Comparison of ENCODE assay signal across 24 mouse cellular contexts in genomic region chr3:104822413-104822812, GRCm38 (mm10). TPM values are rescaled to one million over a fixed set of nuclear protein-coding genes. Genes with fewer than 3 reads are reported as not detected.
A peak's percentile ranks its signal among the peaks of the same experiment; 100 is the strongest.
DNase-seq lines count a peak whose midpoint lies in the region; ATAC-seq and TF ChIP-seq lines count a peak whose summit lies in the region.
"Had no signal": no experiment of that assay in that cellular context is flagged by ENCODE, and none has a peak within 500 bp of the region (broad histone marks: within the 10 kb centered on the region; RNA-seq: fewer than 3 reads in every experiment).

No protein-coding gene starts in this region.

- in situ Hi-C loops in CH12.LX (cut with MboI; ENCODE audit: low pct_ligation_motif_present, low pct_unique_long_range_greater_than_20kb, low sequenced_read_pairs), result no loop called here

- no peak for TF ChIP-seq POLR2A in CH12.LX (IDR thresholded peaks at IDR 0.05; ENCODE audit: low read depth, low read length)

- no peaks in the 10 kb centered on the region for H3K79me2 ChIP-seq in CH12.LX (replicated peaks; ENCODE audit: control insufficient read depth, extremely low read depth, insufficient read depth, poor library complexity, severe bottlenecking)

- no peak for ATAC-seq in intestine, postnatal 0 days
- ATAC-seq in intestine, embryonic 15.5 days, result no peak
- ATAC-seq: activated CD4-positive, CD25-positive, alpha-beta regulatory T cell, adult 4 months; CD4-positive, CD25-positive, alpha-beta regulatory T cell, adult 4 months; forebrain, embryonic 13.5 days; forebrain, embryonic 15.5 days; forebrain, postnatal 0 days; Patski had no signal

- no peaks in the 10 kb centered on the region for H3K9me3 ChIP-seq in intestine, postnatal 0 days (ENCODE audit: control insufficient read depth)
- no peaks in the 10 kb centered on the region for H3K9me3 ChIP-seq in intestine, embryonic 15.5 days
- H3K9me3 ChIP-seq in CH12.LX (replicated peaks; ENCODE audit: low read length), result no peaks in the 10 kb centered on the region
- H3K9me3 ChIP-seq: embryonic facial prominence, embryonic 10.5 days; embryonic facial prominence, embryonic 12.5 days; forebrain, embryonic 13.5 days; forebrain, embryonic 15.5 days had no signal

- peaks cover 31% of the 10 kb centered on the region for H3K36me3 ChIP-seq in intestine, postnatal 0 days (ENCODE audit: control insufficient read depth, insufficient read depth)
- H3K36me3 ChIP-seq in intestine, embryonic 15.5 days, result peaks cover 10% of the 10 kb centered on the region; the same call in 1 of the 2 replicates
- peaks cover 21 to 44% of the 10 kb centered on the region in 2 experiments for H3K36me3 ChIP-seq in CH12.LX (replicated peaks in 1 of 2; ENCODE audit: control insufficient read depth in 1 of 2, insufficient read depth in 1 of 2, low read length in 1 of 2)
- peaks cover 2% of the 10 kb centered on the region; the same call in 1 of the 2 replicates for H3K36me3 ChIP-seq in splenic B cell, adult 2 months (ENCODE audit: control insufficient read depth, insufficient read depth, low read length, poor library complexity, severe bottlenecking)

- 0 out of 2 replicates have a peak, but pooled peaks have one; percentile 6 for TF ChIP-seq CTCF in intestine, postnatal 0 days (IDR thresholded peaks at IDR 0.05; ENCODE audit: low read depth)
- TF ChIP-seq CTCF in CH12.LX (conservative IDR thresholded peaks at IDR 0.05 in 1 of 2, IDR thresholded peaks at IDR 0.05 in 1 of 2; ENCODE audit: low read depth in 2 of 2, low read length in 2 of 2), result no peak

- 66% methylated on average over 3 of the region's 3 CpGs for WGBS in intestine, postnatal 0 days
- WGBS in intestine, embryonic 15.5 days, result 77% methylated on average over 3 of the region's 3 CpGs

- no peak for TF ChIP-seq EP300 in CH12.LX (IDR thresholded peaks at IDR 0.05; ENCODE audit: low read length)

- no peaks in the 10 kb centered on the region for H3K27me3 ChIP-seq in intestine, postnatal 0 days (replicated peaks; ENCODE audit: control insufficient read depth, insufficient read depth, low read length)
- H3K27me3 ChIP-seq in intestine, embryonic 15.5 days (replicated peaks), result no peaks in the 10 kb centered on the region
- no peaks in the 10 kb centered on the region for H3K27me3 ChIP-seq in CH12.LX (replicated peaks)
- H3K27me3 ChIP-seq in splenic B cell, adult 2 months (ENCODE audit: control insufficient read depth, insufficient read depth, low read length, poor library complexity, severe bottlenecking), result no peaks in the 10 kb centered on the region
- H3K27me3 ChIP-seq: embryonic facial prominence, embryonic 12.5 days; forebrain, embryonic 13.5 days; forebrain, embryonic 15.5 days; Patski had no signal

- peak overlapping the region; percentile 35; the same call in 1 of the 2 replicates for H3K27ac ChIP-seq in intestine, postnatal 0 days (ENCODE audit: low read depth, low read length)
- no peak overlapping the region for H3K27ac ChIP-seq in intestine, embryonic 15.5 days
- H3K27ac ChIP-seq in CH12.LX (ENCODE audit: insufficient read depth, low read depth), result no peak overlapping the region
- H3K27ac ChIP-seq: embryonic facial prominence, embryonic 10.5 days; embryonic facial prominence, embryonic 12.5 days; forebrain, embryonic 13.5 days; forebrain, embryonic 15.5 days had no signal

- H3K4me1 ChIP-seq in intestine, postnatal 0 days (replicated peaks; ENCODE audit: control insufficient read depth, insufficient read depth, low read length), result 0 out of 2 replicates have a peak, but pooled peaks cover 7% of the 10 kb centered on the region
- peaks cover 8% of the 10 kb centered on the region for H3K4me1 ChIP-seq in intestine, embryonic 15.5 days (replicated peaks)
- peaks cover 2 to 41% of the 10 kb centered on the region in 2 experiments; a peak in 2 of 4 replicates for H3K4me1 ChIP-seq in CH12.LX (ENCODE audit: control insufficient read depth in 1 of 2, insufficient read depth in 2 of 2)

- H3K4me2 ChIP-seq in intestine, postnatal 0 days (replicated peaks; ENCODE audit: low read depth), result no peak overlapping the region
- no peak overlapping the region for H3K4me2 ChIP-seq in intestine, embryonic 15.5 days (replicated peaks)
- no peak overlapping the region for H3K4me2 ChIP-seq in CH12.LX (ENCODE audit: insufficient read depth, low read depth, poor library complexity, severe bottlenecking)
- H3K4me2 ChIP-seq: embryonic facial prominence, embryonic 12.5 days; forebrain, embryonic 13.5 days; forebrain, embryonic 15.5 days had no signal

- dilution Hi-C loops in CH12.LX (cut with MboI; ENCODE audit: extremely low pct_ligation_motif_present, extremely low pct_unique_long_range_greater_than_20kb, low sequenced_read_pairs), result no loop called here

- H3K4me3 ChIP-seq in intestine, postnatal 0 days (ENCODE audit: low read depth, low read length), result no peak overlapping the region
- no peak overlapping the region for H3K4me3 ChIP-seq in intestine, embryonic 15.5 days (replicated peaks)
- H3K4me3 ChIP-seq in CH12.LX (replicated peaks in 1 of 3; ENCODE audit: low read depth in 2 of 3, low read length in 2 of 3, poor library complexity in 1 of 3), result no peak overlapping the region
- H3K4me3 ChIP-seq: embryonic facial prominence, embryonic 10.5 days; embryonic facial prominence, embryonic 12.5 days; forebrain, embryonic 13.5 days; forebrain, embryonic 15.5 days had no signal

- peak; percentile 77 for DNase-seq in A20 (ENCODE audit: low read depth, low spot score)
- DNase-seq in CH12.LX (ENCODE audit: extremely low read depth), result peak; percentile 32
- DNase-seq in splenic B cell, adult 2 months (ENCODE audit: low read depth, low spot score), result peak; percentile 29
- DNase-seq in liver, result no peak
- no peak for DNase-seq in adrenal gland, postnatal 10 days
- no peak for DNase-seq in spleen, postnatal 14 days (ENCODE audit: low spot score in 2 of 2)
- DNase-seq: adrenal gland, adult 8-10 months; adrenal gland, postnatal 25 days; B cell, adult 2 months; cerebellum, adult 11 months; cerebellum, adult 18-20 months; cerebellum, adult 8-10 months; cerebellum, postnatal 10 days; cerebellum, postnatal 25 days; forebrain, postnatal 0 days had no signal

- TF ChIP-seq RAD21 in CH12.LX (IDR thresholded peaks at IDR 0.05; ENCODE audit: low read depth, low read length), result no peak

- no peak overlapping the region for H3K9ac ChIP-seq in intestine, postnatal 0 days (ENCODE audit: low read depth, low read length)
- no peak overlapping the region for H3K9ac ChIP-seq in intestine, embryonic 15.5 days
- H3K9ac ChIP-seq in CH12.LX (ENCODE audit: insufficient read depth, low read depth), result no peak overlapping the region
- H3K9ac ChIP-seq: embryonic facial prominence, embryonic 12.5 days; forebrain, embryonic 13.5 days; forebrain, embryonic 15.5 days; forebrain, postnatal 0 days had no signal

TF ChIP-seq in CH12.LX, 34 proteins besides CTCF, POLR2A, EP300 and RAD21:
- TF ChIP-seq BHLHE40 (IDR thresholded peaks at IDR 0.05; ENCODE audit: low read depth, low read length) (peak; percentile 53), CHD2 (IDR thresholded peaks at IDR 0.05; ENCODE audit: low read length) (no peak)

RNA-seq across cellular contexts. Expression of gene Mov10, which starts 4.0 kb away (rescaled TPM):
- 144 and 157 TPM in 2 replicates for polyA plus RNA-seq in intestine, postnatal 0 days (2015; fragmentation: Nextera tagmentation; extraction: Ambion mirVana)
- polyA plus RNA-seq in intestine, embryonic 15.5 days (2015; fragmentation: Nextera tagmentation; extraction: Ambion mirVana), result 129 and 133 TPM in 2 replicates
- 15.2 and 18.4 TPM in 2 replicates for total RNA-seq in CH12.LX (2012; rRNA removed)
- total RNA-seq in CH12.LX (2014; rRNA removed), result 7.2 and 7.9 TPM in 2 replicates
- 28.0 and 31.9 TPM in 2 replicates for polyA plus RNA-seq in CH12.LX (2012; ENCODE audit: insufficient read length, low read depth)
- 10 to 100 TPM; 29.8 to 30.0 TPM for total RNA-seq in adrenal gland, postnatal 10 days (2021)

RNA-seq across cellular contexts. Expression of gene Rhoc, which starts 34.2 kb away (rescaled TPM):
- polyA plus RNA-seq in intestine, postnatal 0 days (2015; fragmentation: Nextera tagmentation; extraction: Ambion mirVana), result 316 and 320 TPM in 2 replicates
- polyA plus RNA-seq in intestine, embryonic 15.5 days (2015; fragmentation: Nextera tagmentation; extraction: Ambion mirVana), result 157 and 162 TPM in 2 replicates
- total RNA-seq in CH12.LX (2012; rRNA removed), result 6.2 and 8.3 TPM in 2 replicates
- total RNA-seq in CH12.LX (2014; rRNA removed), result 1.2 and 1.4 TPM in 2 replicates
- 7.9 and 8.0 TPM in 2 replicates for polyA plus RNA-seq in CH12.LX (2012; ENCODE audit: insufficient read length, low read depth)
- total RNA-seq in adrenal gland, postnatal 10 days (2021), result 100 to 1,000 TPM; 156 to 166 TPM

RNA-seq across cellular contexts. Expression of gene Fam19a3, which starts 40.8 kb away (rescaled TPM):
- polyA plus RNA-seq in intestine, postnatal 0 days (2015; fragmentation: Nextera tagmentation; extraction: Ambion mirVana), result 0.05 and 0.22 TPM in 2 replicates
- 0.08 TPM in 1 of 2 replicates, not detected in the other for polyA plus RNA-seq in intestine, embryonic 15.5 days (2015; fragmentation: Nextera tagmentation; extraction: Ambion mirVana)
- 0.04 and 0.08 TPM in 2 replicates for total RNA-seq in CH12.LX (2012; rRNA removed)
- not detected in 2 replicates for total RNA-seq in CH12.LX (2014; rRNA removed)
- polyA plus RNA-seq in CH12.LX (2012; ENCODE audit: insufficient read length, low read depth), result 0.07 and 0.16 TPM in 2 replicates
- total RNA-seq in adrenal gland, postnatal 10 days (2021), result 1 to 10 TPM in 1 of 2 experiments, under 1 TPM in 1; 0.72 to 1.2 TPM

RNA-seq across cellular contexts. Expression of gene St7l, which starts 41.4 kb away (rescaled TPM):
- 19.9 and 21.9 TPM in 2 replicates for polyA plus RNA-seq in intestine, postnatal 0 days (2015; fragmentation: Nextera tagmentation; extraction: Ambion mirVana)
- 35.9 and 36.8 TPM in 2 replicates for polyA plus RNA-seq in intestine, embryonic 15.5 days (2015; fragmentation: Nextera tagmentation; extraction: Ambion mirVana)
- total RNA-seq in CH12.LX (2012; rRNA removed) (10.3 and 10.4 TPM in 2 replicates), CH12.LX (2014; rRNA removed) (13.1 and 14.1 TPM in 2 replicates)
- polyA plus RNA-seq in CH12.LX (2012; ENCODE audit: insufficient read length, low read depth), result 6.8 and 8.1 TPM in 2 replicates
- total RNA-seq in adrenal gland, postnatal 10 days (2021), result 10 to 100 TPM; 30.5 to 31.0 TPM

RNA-seq across cellular contexts. Expression of gene Ppm1j, which starts 41.6 kb away (rescaled TPM):
- 22.3 and 24.4 TPM in 2 replicates for polyA plus RNA-seq in intestine, postnatal 0 days (2015; fragmentation: Nextera tagmentation; extraction: Ambion mirVana)
- polyA plus RNA-seq in intestine, embryonic 15.5 days (2015; fragmentation: Nextera tagmentation; extraction: Ambion mirVana), result 2.9 and 4.5 TPM in 2 replicates
- total RNA-seq in CH12.LX (2012; rRNA removed) (4.2 and 6.4 TPM in 2 replicates), CH12.LX (2014; rRNA removed) (2.1 and 2.7 TPM in 2 replicates)
- 6.4 and 6.5 TPM in 2 replicates for polyA plus RNA-seq in CH12.LX (2012; ENCODE audit: insufficient read length, low read depth)
- 10 to 100 TPM in 1 of 2 experiments, 1 to 10 TPM in 1; 6.7 to 10.1 TPM for total RNA-seq in adrenal gland, postnatal 10 days (2021)

Comparison
In these comparisons a context has a peak if more than half of its experiments do, and no peak if none do; other contexts are left out.
1. DNase-seq: peak in A20 (single experiment), CH12.LX (single experiment) and splenic B cell, adult 2 months (single experiment); none in liver (single experiment), adrenal gland, postnatal 10 days (single experiment) and spleen, postnatal 14 days (0 of 2).
2. RNA of gene Rhoc, which starts 34.2 kb away (polyA plus RNA-seq): 316 to 320 TPM in intestine, postnatal 0 days and 157 to 162 TPM in intestine, embryonic 15.5 days; 7.9 to 8.0 TPM in CH12.LX; every median in the first group is over 10 times any median in the second.